Mouse (Mus musculus) naive thymus-derived CD4-positive, alpha-beta T cell, adult 2 months (primary cell): ENCODE measurements around the gene Ccdc88c.
A peak's percentile ranks its signal among the peaks of the same experiment; 100 is the strongest.

Experiments
- DNase-seq: peaks from one replicate; pipeline ENCODE4 v3.0.0-alpha.2; 2011; ENCODE audit warnings: low read depth

Gene Ccdc88c

GRCm38 (mm10) chr12:100925644-100926619, 102.9 kb downstream of the Ccdc88c start:
- DNase-seq, result peak; percentile 87

GRCm38 (mm10) chr12:100924646-100925339, 104.1 kb downstream of the Ccdc88c start:
- no peak for DNase-seq

GRCm38 (mm10) chr12:100910731-100911130, 118.1 kb downstream of the Ccdc88c start:
- DNase-seq, result no peak

- DNase-seq, result no peak
Measured at GRCm38 (mm10) chr12:100909765-100910164, 119.1 kb downstream of the Ccdc88c start.

- DNase-seq, result peak; percentile 35
Measured at GRCm38 (mm10) chr12:100908298-100909034, 120.4 kb downstream of the Ccdc88c start.

GRCm38 (mm10) chr12:100907598-100908297, 121.1 kb downstream of the Ccdc88c start, which contains the start of gene Gpr68:
TSS of gene Gpr68 (minus strand) at chr12:100908198.
- peak; percentile 38 for DNase-seq

GRCm38 (mm10) chr12:100906861-100907260, 122.0 kb downstream of the Ccdc88c start:
- peak; percentile 66 for DNase-seq

- DNase-seq, result peak; percentile 94
Measured at GRCm38 (mm10) chr12:100903761-100904160, 125.1 kb downstream of the Ccdc88c start.

- DNase-seq, result peak; percentile 78
Measured at GRCm38 (mm10) chr12:100901386-100901785, 127.5 kb downstream of the Ccdc88c start.

- DNase-seq, result peak; percentile 67
Measured at GRCm38 (mm10) chr12:100900901-100901300, 128.0 kb downstream of the Ccdc88c start.

GRCm38 (mm10) chr12:100899111-100899640, 129.7 kb downstream of the Ccdc88c start:
- DNase-seq, result peak; percentile 57

GRCm38 (mm10) chr12:100897736-100898650, 130.9 kb downstream of the Ccdc88c start:
- no peak for DNase-seq

GRCm38 (mm10) chr12:100896661-100897060, 132.2 kb downstream of the Ccdc88c start:
- no peak for DNase-seq

- DNase-seq, result peak; percentile 89
Measured at GRCm38 (mm10) chr12:100895504-100895903, 133.4 kb downstream of the Ccdc88c start.

- DNase-seq, result peak; percentile 46
Measured at GRCm38 (mm10) chr12:100890548-100890947, 138.3 kb downstream of the Ccdc88c start.

- peak; percentile 67 for DNase-seq
Measured at GRCm38 (mm10) chr12:100887801-100888258, 141.0 kb downstream of the Ccdc88c start.

- peak; percentile 12 for DNase-seq
Measured at GRCm38 (mm10) chr12:100886877-100887276, 142.0 kb downstream of the Ccdc88c start.

GRCm38 (mm10) chr12:100885585-100885984, 143.3 kb downstream of the Ccdc88c start:
- no peak for DNase-seq

- DNase-seq, result peak; percentile 84
Measured at GRCm38 (mm10) chr12:100883168-100883567, 145.7 kb downstream of the Ccdc88c start.

GRCm38 (mm10) chr12:100878556-100878955, 150.3 kb downstream of the Ccdc88c start:
- no peak for DNase-seq
